Mouse (Mus musculus) forebrain, embryonic 14.5 days (tissue): ENCODE measurements around the gene Diexf. TPM values are rescaled to one million over a fixed set of nuclear protein-coding genes. Genes with fewer than 3 reads are reported as not detected.
A peak's percentile ranks its signal among the peaks of the same experiment; 100 is the strongest.

Source experiments
- ATAC-seq: fragments of 200-750 bp; cut with Nextera tagmentation; 2 replicates; pipeline ENCODE4 v1.8.0; 2017; ENCODE audit warnings: mild to moderate bottlenecking, moderate library complexity
- DNase-seq: peaks from one replicate; pipeline ENCODE4 v3.0.0-alpha.2; 2015; ENCODE audit warnings: low spot score
- H3K27ac ChIP-seq: fragments of 300-500 bp; sonication (generic); 2 replicates; pipeline ENCODE4 v1.5.1; 2014; ENCODE audit warnings: low read depth, mild to moderate bottlenecking, control low read depth, low read length, moderate library complexity
- H3K27me3 ChIP-seq: fragments of 300-500 bp; sonication (generic); replicated peaks from 2 replicates; pipeline ENCODE4 v1.6.1; 2014; ENCODE audit warnings: low read length, control low read depth, mixed read lengths; ENCODE audit not compliant: control insufficient read depth, insufficient read depth
- H3K36me3 ChIP-seq: fragments of 300-500 bp; sonication (generic); 2 replicates; pipeline ENCODE4 v1.6.1; 2014; ENCODE audit warnings: low read length, control low read depth; ENCODE audit not compliant: control insufficient read depth, insufficient read depth
- H3K4me1 ChIP-seq: fragments of 300-500 bp; sonication (generic); 2 replicates; pipeline ENCODE4 v1.6.1; 2014; ENCODE audit warnings: antibody characterized with exemption, low read length, control low read depth; ENCODE audit not compliant: control insufficient read depth, insufficient read depth
- H3K4me2 ChIP-seq: fragments of 300-500 bp; sonication (generic); 2 replicates; pipeline ENCODE4 v1.6.1; 2014; ENCODE audit warnings: mild to moderate bottlenecking, control low read depth, low read length
- H3K4me3 ChIP-seq: fragments of 300-500 bp; sonication (generic); 2 replicates; pipeline ENCODE4 v1.5.1; 2014; ENCODE audit warnings: low read depth, low read length, control low read depth
- H3K9ac ChIP-seq: fragments of 300-500 bp; sonication (generic); 2 replicates; pipeline ENCODE4 v1.6.1; 2014; ENCODE audit warnings: mild to moderate bottlenecking, low read length, control low read depth, moderate library complexity
- H3K9me3 ChIP-seq: fragments of 300-500 bp; sonication (generic); replicated peaks from 2 replicates; pipeline ENCODE4 v1.6.1; 2016; ENCODE audit warnings: low read length, control low read depth, mixed read lengths; ENCODE audit not compliant: control insufficient read depth
- WGBS: fragments of 180-500 bp; shearing (Covaris S2); extraction: QIAGEN DNeasy Blood & Tissue Kit; methylation state at CpG from one replicate; pipeline ENCODE4 v1.1.7; 2014; 5-methylcytosine and 5-hydroxymethylcytosine counted together
- polyA plus RNA-seq: library from polyadenylated mRNA; unstranded; fragments of >200 nt; fragmentation: Nextera tagmentation; extraction: Ambion mirVana; gene quantifications from 2 replicates; pipeline ENCODE4 v1.2.1, GENCODE M21; 2014

Diexf gene
- polyA plus RNA-seq, 1 experiment from 2014 or later, result 9.6 TPM

DNA sequence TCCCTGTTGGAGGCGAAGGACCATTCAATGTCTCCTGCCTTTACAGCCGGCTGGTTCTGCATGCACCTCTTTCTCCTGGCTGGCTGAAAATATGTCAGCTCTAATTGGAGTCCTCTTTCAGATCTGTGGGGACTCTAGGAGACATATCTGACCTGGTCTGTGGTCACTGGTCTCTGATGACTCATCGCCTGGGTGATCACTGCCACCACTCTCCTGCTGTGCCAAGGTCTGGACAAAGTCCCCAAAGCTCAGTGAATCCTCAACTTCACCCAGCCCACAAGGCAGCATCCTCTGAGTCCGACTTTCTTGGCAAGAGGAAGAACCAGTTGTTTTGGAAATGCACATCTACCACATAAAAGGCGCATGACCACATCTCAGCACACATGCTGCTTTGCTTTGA lies 27.5 kb downstream of the Diexf start:
- WGBS, result 88% methylated on average over 5 of the region's 5 CpGs

DNA sequence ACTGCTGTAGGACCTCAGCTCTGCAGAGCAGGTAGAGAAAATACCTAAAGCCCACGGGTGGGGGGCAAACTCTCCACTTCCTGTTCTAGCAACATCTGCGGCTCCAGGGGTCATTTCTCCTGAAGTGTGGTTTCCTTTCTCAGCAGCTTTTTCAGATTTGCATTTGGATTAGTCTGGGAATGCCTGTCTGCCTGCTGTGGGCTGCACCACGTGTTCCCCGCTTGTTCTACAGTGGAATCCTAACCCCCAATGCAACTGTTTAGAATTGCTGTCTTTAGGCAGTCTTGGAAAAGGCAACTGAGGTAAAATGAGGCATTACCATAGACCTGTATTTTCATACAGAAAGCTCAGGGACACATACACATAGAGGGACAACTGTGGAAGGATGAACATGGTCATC lies 28.0 kb downstream of the Diexf start:
- Histone ChIP-seq H3K27me3 (no peaks in the 10 kb centered on the region), H3K4me2 (no peak overlapping the region), H3K36me3 (peaks cover 33% of the 10 kb centered on the region), H3K27ac (no peak overlapping the region), H3K9me3 (no peaks in the 10 kb centered on the region), H3K9ac (no peak overlapping the region), H3K4me3 (no peak overlapping the region), H3K4me1 (no peaks in the 10 kb centered on the region)
- no peak for DNase-seq
- WGBS, result 58% methylated on average over 4 of the region's 4 CpGs
- no peak for ATAC-seq

More for the DNA sequence above, 27.5 kb downstream of the Diexf start:
- ATAC-seq, result no peak
- no peak for DNase-seq
- H3K27ac ChIP-seq, result no peak overlapping the region
- no peak overlapping the region for H3K9ac ChIP-seq
- H3K27me3 ChIP-seq, result no peaks in the 10 kb centered on the region
- no peaks in the 10 kb centered on the region for H3K9me3 ChIP-seq
- peaks cover 38% of the 10 kb centered on the region for H3K36me3 ChIP-seq
- no peak overlapping the region for H3K4me2 ChIP-seq
- no peaks in the 10 kb centered on the region for H3K4me1 ChIP-seq
- no peak overlapping the region for H3K4me3 ChIP-seq

DNA sequence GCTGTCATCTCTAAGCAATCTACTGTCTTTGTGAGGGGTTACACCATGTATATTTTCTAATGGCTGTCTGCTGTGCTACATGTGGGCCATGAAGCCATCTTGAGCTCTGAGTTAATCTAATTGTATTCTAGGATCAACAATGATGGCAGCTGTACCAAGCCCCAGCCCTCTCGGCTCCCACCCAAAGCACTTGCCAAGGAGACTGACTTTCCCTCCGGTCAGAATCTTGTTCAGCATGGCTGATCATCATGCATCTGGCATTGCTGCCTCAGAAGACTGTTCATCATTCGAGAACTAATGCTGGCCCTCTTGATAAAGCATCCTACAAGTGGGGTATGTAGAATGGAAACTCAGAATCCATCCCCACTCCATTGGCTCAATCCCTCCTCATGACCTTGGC lies 31.1 kb downstream of the Diexf start:
- no peaks in the 10 kb centered on the region for H3K9me3 ChIP-seq
- no peak for ATAC-seq
- H3K9ac ChIP-seq, result no peak overlapping the region
- H3K27ac ChIP-seq, result no peak overlapping the region
- H3K4me2 ChIP-seq, result no peak overlapping the region
- H3K27me3 ChIP-seq, result no peaks in the 10 kb centered on the region
- H3K4me3 ChIP-seq, result no peak overlapping the region
- H3K36me3 ChIP-seq, result peaks cover 6% of the 10 kb centered on the region; the same call in 1 of the 2 replicates
- 84% methylated on average over 3 of the region's 3 CpGs for WGBS
- DNase-seq, result no peak
- H3K4me1 ChIP-seq, result no peaks in the 10 kb centered on the region

DNA sequence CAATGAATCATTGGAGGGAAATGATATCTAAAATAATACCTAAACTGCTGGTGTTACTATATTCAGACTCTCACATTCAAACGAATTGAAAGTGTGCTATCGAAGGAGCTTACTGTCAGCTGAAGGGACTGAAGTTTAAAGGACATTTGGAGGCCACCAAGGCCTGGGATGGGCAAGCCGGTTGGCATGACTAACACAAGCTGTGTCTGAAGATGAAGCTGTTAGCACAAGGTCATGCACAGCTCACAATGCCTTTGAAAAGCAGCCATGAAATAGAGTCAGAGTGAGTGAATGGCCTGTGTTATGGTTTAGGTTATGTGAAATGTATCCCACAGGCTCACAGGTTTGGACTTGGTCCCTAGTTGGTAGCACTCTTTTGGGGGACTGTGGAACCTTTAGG lies 36.5 kb downstream of the Diexf start:
- no peak overlapping the region for H3K9ac ChIP-seq
- no peak overlapping the region for H3K27ac ChIP-seq
- WGBS, result 89% methylated on average over 3 of the region's 3 CpGs
- no peak overlapping the region for H3K4me2 ChIP-seq
- no peaks in the 10 kb centered on the region for H3K36me3 ChIP-seq
- ATAC-seq (no peak), DNase-seq (no peak)
- peaks cover 10% of the 10 kb centered on the region; the same call in 1 of the 2 replicates for H3K4me1 ChIP-seq
- H3K4me3 ChIP-seq, result no peak overlapping the region
- no peaks in the 10 kb centered on the region for H3K9me3 ChIP-seq
- H3K27me3 ChIP-seq, result no peaks in the 10 kb centered on the region

DNA sequence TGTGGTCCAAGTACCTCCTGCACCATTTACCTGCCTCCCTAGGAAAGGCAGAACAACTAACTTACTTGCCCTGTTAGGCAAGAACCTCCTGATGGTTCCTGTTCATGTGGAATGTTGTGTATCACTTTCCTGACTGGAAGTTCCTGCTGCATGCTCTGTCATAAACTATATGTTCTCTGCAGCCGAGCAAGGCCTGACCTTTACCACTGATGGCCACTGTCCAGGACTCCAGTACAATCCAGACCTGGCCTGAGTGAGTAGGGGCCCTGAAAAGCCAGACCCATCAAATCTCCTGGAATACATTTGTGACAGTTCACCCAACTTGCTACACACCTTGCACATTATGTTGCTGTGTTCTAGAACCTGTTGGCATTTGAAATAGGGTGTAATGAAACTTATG lies 37.3 kb downstream of the Diexf start:
- no peaks in the 10 kb centered on the region for H3K27me3 ChIP-seq
- peaks cover 10% of the 10 kb centered on the region; the same call in 1 of the 2 replicates for H3K4me1 ChIP-seq
- no peak overlapping the region for H3K4me3 ChIP-seq
- no peaks in the 10 kb centered on the region for H3K36me3 ChIP-seq
- no peak for ATAC-seq
- no peaks in the 10 kb centered on the region for H3K9me3 ChIP-seq
- DNase-seq, result no peak
- H3K27ac ChIP-seq, result no peak overlapping the region
- 69% methylated on average over 1 of the region's 1 CpGs for WGBS
- H3K4me2 ChIP-seq, result no peak overlapping the region
- H3K9ac ChIP-seq, result no peak overlapping the region

DNA sequence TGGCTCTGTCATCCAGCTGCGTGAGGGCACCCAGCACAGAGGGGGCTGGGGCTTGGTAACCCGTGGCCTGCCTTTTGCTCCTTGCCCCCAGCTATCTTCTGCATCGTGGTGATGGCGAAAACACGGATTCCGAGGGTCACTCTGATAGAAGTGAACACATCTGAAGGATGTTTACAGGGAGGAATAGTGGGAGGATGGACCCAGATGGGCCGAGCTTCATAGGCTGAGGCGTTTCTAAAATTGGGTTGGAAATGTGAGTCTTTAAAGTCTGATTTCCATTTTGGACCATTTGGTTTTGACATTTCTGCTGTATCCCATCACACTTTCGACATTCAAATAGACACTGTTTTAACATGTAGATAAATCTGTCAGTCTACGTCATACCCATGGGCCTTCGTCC lies 39.2 kb downstream of the Diexf start:
- Histone ChIP-seq H3K27me3 (no peaks in the 10 kb centered on the region), H3K9me3 (no peaks in the 10 kb centered on the region), H3K36me3 (no peaks in the 10 kb centered on the region), H3K27ac (no peak overlapping the region; the same call in 1 of the 2 replicates), H3K4me3 (no peak overlapping the region), H3K9ac (no peak overlapping the region), H3K4me1 (peaks cover 13% of the 10 kb centered on the region), H3K4me2 (no peak overlapping the region)
- WGBS, result 84% methylated on average over 11 of the region's 11 CpGs
- no peak for ATAC-seq
- DNase-seq, result no peak

DNA sequence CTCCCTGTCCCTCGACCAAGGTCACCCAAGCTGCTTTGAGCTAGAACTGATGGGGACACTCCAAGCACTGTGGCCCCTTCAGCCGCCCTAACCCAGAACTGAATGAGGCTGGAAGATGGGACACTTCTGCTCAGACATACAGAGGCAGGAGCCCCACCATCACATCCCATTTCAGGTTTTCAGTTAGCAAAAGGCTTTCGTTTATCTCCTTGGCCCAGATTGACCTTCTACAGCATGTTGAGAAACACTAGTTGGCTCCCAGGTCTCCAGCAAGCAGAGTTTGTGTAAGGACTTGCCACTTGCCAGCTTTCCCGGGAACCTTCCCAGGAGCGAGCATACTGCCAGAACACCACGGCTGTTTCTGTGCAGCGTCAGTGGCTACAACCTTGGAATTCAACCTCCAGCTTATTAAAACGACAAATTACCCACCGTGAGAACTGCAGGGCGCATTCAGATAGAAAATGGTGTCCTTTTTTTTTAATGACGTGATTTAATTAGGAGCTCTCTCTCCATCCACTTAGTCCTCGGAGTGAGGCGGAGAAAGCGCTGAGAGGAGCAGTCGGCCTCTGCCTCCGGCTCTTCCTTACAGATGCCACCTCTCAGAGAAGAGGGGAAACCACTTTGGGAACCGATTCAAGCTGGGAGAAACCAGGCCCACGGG lies 39.7 kb downstream of the Diexf start:
- Histone ChIP-seq H3K9ac (no peak overlapping the region), H3K4me2 (no peak overlapping the region), H3K9me3 (no peaks in the 10 kb centered on the region), H3K36me3 (no peaks in the 10 kb centered on the region), H3K27me3 (no peaks in the 10 kb centered on the region), H3K27ac (peak overlapping the region; percentile 21; the same call in 1 of the 2 replicates), H3K4me3 (no peak overlapping the region), H3K4me1 (peaks cover 13% of the 10 kb centered on the region)
- ATAC-seq (peak; percentile 75), DNase-seq (peak; percentile 82)
- 27% methylated on average over 18 of the region's 18 CpGs for WGBS

DNA sequence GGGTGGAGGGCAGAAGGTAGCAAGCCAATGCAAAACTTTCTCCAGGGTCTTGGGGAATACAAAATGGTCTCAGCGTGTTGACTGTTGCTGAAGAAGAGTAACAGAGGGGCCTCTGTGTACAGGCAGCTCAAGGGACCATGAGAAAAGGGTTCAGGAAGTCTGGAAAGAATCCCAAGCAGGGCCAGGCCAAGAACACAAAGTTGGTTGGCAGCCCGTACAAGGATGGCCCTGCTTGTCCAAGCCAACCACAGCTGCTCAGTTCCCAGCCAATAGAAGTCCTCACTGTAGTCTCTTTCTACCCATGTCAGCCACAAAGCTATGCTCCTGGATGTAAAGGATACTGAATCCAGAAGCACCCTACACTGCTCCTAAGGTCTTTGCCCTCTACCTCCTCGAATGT lies 40.4 kb downstream of the Diexf start:
- H3K4me2 ChIP-seq, result no peak overlapping the region
- no peak overlapping the region for H3K9ac ChIP-seq
- no peak overlapping the region for H3K4me3 ChIP-seq
- 75% methylated on average over 3 of the region's 3 CpGs for WGBS
- no peaks in the 10 kb centered on the region for H3K9me3 ChIP-seq
- peaks cover 13% of the 10 kb centered on the region for H3K4me1 ChIP-seq
- ATAC-seq (peak; percentile 40; the same call in 1 of the 2 replicates), DNase-seq (no peak)
- H3K27ac ChIP-seq, result no peak overlapping the region
- no peaks in the 10 kb centered on the region for H3K36me3 ChIP-seq
- H3K27me3 ChIP-seq, result no peaks in the 10 kb centered on the region

DNA sequence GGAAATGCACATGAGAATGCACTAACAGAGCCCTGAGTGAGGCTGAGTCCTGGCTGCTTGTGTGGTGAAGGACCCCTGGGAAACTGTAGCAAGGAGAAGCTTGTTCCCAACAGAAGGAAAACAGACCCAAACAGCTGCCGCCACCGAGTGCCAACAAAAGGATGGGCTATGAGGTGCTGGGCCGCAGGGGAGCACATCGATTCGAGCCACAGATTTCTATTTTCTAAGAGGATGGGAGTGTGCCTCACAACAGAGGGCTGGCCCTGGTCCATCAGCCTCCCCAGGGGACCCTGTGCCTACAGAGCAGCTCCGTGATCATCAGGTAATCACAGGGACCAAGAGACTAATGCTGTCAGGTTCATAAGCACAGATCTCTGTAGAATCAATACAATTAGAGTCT lies 40.9 kb downstream of the Diexf start:
- WGBS, result 75% methylated on average over 6 of the region's 6 CpGs

More for the DNA sequence above, 40.9 kb downstream of the Diexf start:
- H3K4me1 ChIP-seq, result peaks cover 13% of the 10 kb centered on the region
- H3K9me3 ChIP-seq, result no peaks in the 10 kb centered on the region
- no peak overlapping the region for H3K4me3 ChIP-seq
- H3K36me3 ChIP-seq, result no peaks in the 10 kb centered on the region
- ATAC-seq (no peak), DNase-seq (no peak)
- H3K27ac ChIP-seq, result no peak overlapping the region
- H3K9ac ChIP-seq, result no peak overlapping the region
- no peaks in the 10 kb centered on the region for H3K27me3 ChIP-seq
- no peak overlapping the region for H3K4me2 ChIP-seq
